Mouse (Mus musculus) limb, embryonic 14.5 days (tissue): ENCODE data around the gene Dst. TPM values are rescaled to one million over a fixed set of nuclear protein-coding genes. Genes with fewer than 3 reads are reported as not detected.

Source experiments
- ATAC-seq: fragments of 200-750 bp; cut with Nextera tagmentation; 2 replicates; pipeline ENCODE4 v1.8.0; 2017; ENCODE audit warnings: low read depth, moderate number of reproducible peaks, moderate TSS enrichment; ENCODE audit not compliant: low FRiP score
- DNase-seq: peaks from one replicate; pipeline ENCODE4 v3.0.0-alpha.2; 2015; ENCODE audit warnings: low spot score
- H3K27ac ChIP-seq: fragments of 300-500 bp; sonication (generic); replicated peaks from 2 replicates; pipeline ENCODE4 v1.5.1; 2014; ENCODE audit warnings: low read depth, mild to moderate bottlenecking, low read length, moderate library complexity, mixed read lengths
- H3K27me3 ChIP-seq: fragments of 300-500 bp; sonication (generic); 2 replicates; pipeline ENCODE4 v1.6.1; 2014; ENCODE audit warnings: low read length, mixed read lengths; ENCODE audit not compliant: control insufficient read depth, insufficient read depth
- H3K36me3 ChIP-seq: fragments of 300-500 bp; sonication (generic); 2 replicates; pipeline ENCODE4 v1.6.1; 2014; ENCODE audit warnings: mild to moderate bottlenecking, low read length, moderate library complexity, mixed read lengths; ENCODE audit not compliant: control insufficient read depth, insufficient read depth
- H3K4me1 ChIP-seq: fragments of 300-500 bp; sonication (generic); 2 replicates; pipeline ENCODE4 v1.6.1; 2014; ENCODE audit warnings: antibody characterized with exemption, low read length, mixed read lengths; ENCODE audit not compliant: control insufficient read depth, insufficient read depth
- H3K4me2 ChIP-seq: fragments of 300-500 bp; sonication (generic); replicated peaks from 2 replicates; pipeline ENCODE4 v1.6.1; 2014; ENCODE audit warnings: low read depth, mild to moderate bottlenecking, low read length, moderate library complexity; ENCODE audit not compliant: severe bottlenecking
- H3K4me3 ChIP-seq: fragments of 300-500 bp; sonication (generic); replicated peaks from 2 replicates; pipeline ENCODE4 v1.5.1; 2014; ENCODE audit warnings: low read length
- H3K9ac ChIP-seq: fragments of 300-500 bp; sonication (generic); 2 replicates; pipeline ENCODE4 v1.6.1; 2014; ENCODE audit warnings: mild to moderate bottlenecking, low read depth, low read length, moderate library complexity; ENCODE audit not compliant: severe bottlenecking
- H3K9me3 ChIP-seq: fragments of 300-500 bp; sonication (generic); 2 replicates; pipeline ENCODE4 v1.6.1; 2016; ENCODE audit warnings: low read length; ENCODE audit not compliant: control insufficient read depth
- POLR2A ChIP-seq: fragments of 200-500 bp; IDR thresholded peaks from 2 replicates; pipeline ENCODE4 v1.8.0; 2012; ENCODE audit warnings: inconsistent platforms, mild to moderate bottlenecking, moderate library complexity, borderline replicate concordance; ENCODE audit not compliant: insufficient read depth, insufficient read length; ENCODE audit errors: extremely low read depth
- WGBS: fragments of 180-500 bp; shearing (Covaris S2); extraction: QIAGEN DNeasy Blood & Tissue Kit; methylation state at CpG from one replicate; pipeline ENCODE4 v1.1.7; 2014; 5-methylcytosine and 5-hydroxymethylcytosine counted together
- polyA plus RNA-seq, 2 experiments: library from polyadenylated mRNA; depleted of rRNA in 1 of 2; stranded (reverse) in 1 of 2; unstranded in 1 of 2; fragments of >200 nt; fragmentation: Nextera tagmentation in 1 of 2; extraction: Ambion mirVana in 1 of 2; gene quantifications; 2 replicates each; pipeline versions ENCODE4 v1.2.1 to v1.2.3; 2012 to 2014

Dst gene
- polyA plus RNA-seq, 2 experiments, result 34.9 to 42.5 TPM

GRCm38 (mm10) chr1:33946601-33947395, 38.8 kb downstream of the Dst start:
- no peak overlapping the region for H3K27ac ChIP-seq
- ATAC-seq, result no peak

GRCm38 (mm10) chr1:33947838-33948237, 39.8 kb downstream of the Dst start:
- Histone ChIP-seq H3K4me2 (no peak overlapping the region), H3K27ac (no peak overlapping the region), H3K36me3 (no peaks in the 10 kb centered on the region), H3K4me1 (no peaks in the 10 kb centered on the region), H3K9ac (no peak overlapping the region), H3K4me3 (no peak overlapping the region), H3K9me3 (no peaks in the 10 kb centered on the region), H3K27me3 (no peaks in the 10 kb centered on the region)
- TF ChIP-seq POLR2A, result no peak
- ATAC-seq (no peak), DNase-seq (no peak)
- WGBS, result 91% methylated on average over 6 of the region's 6 CpGs

More at GRCm38 (mm10) chr1:33946601-33947395, 38.8 kb downstream of the Dst start:
- Histone ChIP-seq H3K27me3 (no peaks in the 10 kb centered on the region), H3K4me3 (no peak overlapping the region), H3K4me2 (no peak overlapping the region), H3K9me3 (no peaks in the 10 kb centered on the region), H3K9ac (no peak overlapping the region), H3K4me1 (no peaks in the 10 kb centered on the region), H3K36me3 (no peaks in the 10 kb centered on the region)
- TF ChIP-seq POLR2A, result no peak
- WGBS, result 56% methylated on average over 12 of the region's 12 CpGs
- peak; percentile 34 for DNase-seq

- TF ChIP-seq POLR2A, result no peak
- 83% methylated on average over 5 of the region's 5 CpGs for WGBS
- ATAC-seq (no peak), DNase-seq (no peak)
- Histone ChIP-seq H3K27ac (no peak overlapping the region), H3K9me3 (no peaks in the 10 kb centered on the region), H3K4me1 (no peaks in the 10 kb centered on the region), H3K27me3 (no peaks in the 10 kb centered on the region), H3K36me3 (no peaks in the 10 kb centered on the region), H3K4me3 (no peak overlapping the region), H3K9ac (no peak overlapping the region), H3K4me2 (no peak overlapping the region)
Measured at GRCm38 (mm10) chr1:33948511-33948910, 40.5 kb downstream of the Dst start.

- Histone ChIP-seq H3K9ac (no peak overlapping the region), H3K4me1 (no peaks in the 10 kb centered on the region), H3K36me3 (no peaks in the 10 kb centered on the region), H3K27ac (no peak overlapping the region), H3K4me3 (no peak overlapping the region), H3K4me2 (no peak overlapping the region), H3K27me3 (no peaks in the 10 kb centered on the region), H3K9me3 (no peaks in the 10 kb centered on the region)
- no peak for DNase-seq
- 92% methylated on average over 6 of the region's 6 CpGs for whole genome bisulfite sequencing
- ATAC-seq, result no peak
- TF ChIP-seq POLR2A, result no peak
Measured at GRCm38 (mm10) chr1:33955626-33956025, 47.6 kb downstream of the Dst start.

GRCm38 (mm10) chr1:33960439-33960838, 52.4 kb downstream of the Dst start:
- TF ChIP-seq POLR2A, result no peak
- Histone ChIP-seq H3K9ac (no peak overlapping the region), H3K27ac (no peak overlapping the region), H3K4me3 (no peak overlapping the region), H3K4me2 (no peak overlapping the region), H3K36me3 (no peaks in the 10 kb centered on the region), H3K27me3 (no peaks in the 10 kb centered on the region), H3K9me3 (no peaks in the 10 kb centered on the region), H3K4me1 (no peaks in the 10 kb centered on the region)
- no peak for DNase-seq
- ATAC-seq, result no peak
- 72% methylated on average over 8 of the region's 8 CpGs for WGBS
